Mouse (Mus musculus) right cerebral cortex, postnatal 14 days (tissue): ENCODE measurements around the gene Carmil1.

Experiments
- DNase-seq: peaks from one replicate; pipeline ENCODE4 v3.0.0; 2022

Carmil1 gene

GRCm38 (mm10) chr13:24280439-24281431, at the start of gene Carmil1:
Gene Carmil1, minus strand, starts transcription at chr13:24280795.
- DNase-seq = peak; percentile 83

- DNase-seq = no peak
Measured at GRCm38 (mm10) chr13:24330128-24330527, 49.5 kb upstream of the Carmil1 start.

- no peak for DNase-seq
Measured at GRCm38 (mm10) chr13:24328036-24328817, 47.6 kb upstream of the Carmil1 start.

- DNase-seq = no peak
Measured at GRCm38 (mm10) chr13:24327201-24327600, 46.6 kb upstream of the Carmil1 start, which contains the start of gene Cmah. Gene Cmah, plus strand, starts transcription at chr13:24327404.

- DNase-seq = no peak
Measured at GRCm38 (mm10) chr13:24321313-24321712, 40.7 kb upstream of the Carmil1 start.

GRCm38 (mm10) chr13:24318618-24319017, 38.0 kb upstream of the Carmil1 start:
- peak; percentile 27 for DNase-seq

- DNase-seq = no peak
Measured at GRCm38 (mm10) chr13:24316563-24316962, 36.0 kb upstream of the Carmil1 start.

GRCm38 (mm10) chr13:24311011-24311940, 30.7 kb upstream of the Carmil1 start:
- no peak for DNase-seq

GRCm38 (mm10) chr13:24306248-24306647, 25.7 kb upstream of the Carmil1 start:
- DNase-seq = no peak

- DNase-seq = no peak
Measured at GRCm38 (mm10) chr13:24305486-24305885, 24.9 kb upstream of the Carmil1 start.

GRCm38 (mm10) chr13:24297252-24297651, 16.7 kb upstream of the Carmil1 start:
- no peak for DNase-seq

GRCm38 (mm10) chr13:24287381-24287780, 6.8 kb upstream of the Carmil1 start:
- no peak for DNase-seq

GRCm38 (mm10) chr13:24279762-24280438, 695 bp downstream of the Carmil1 start:
- no peak for DNase-seq

- no peak for DNase-seq
Measured at GRCm38 (mm10) chr13:24279407-24279761, 1.2 kb downstream of the Carmil1 start.

- no peak for DNase-seq
Measured at GRCm38 (mm10) chr13:24272740-24273377, 7.7 kb downstream of the Carmil1 start.

GRCm38 (mm10) chr13:24269100-24269465, 11.5 kb downstream of the Carmil1 start:
- DNase-seq = no peak

GRCm38 (mm10) chr13:24268355-24269099, 12.1 kb downstream of the Carmil1 start:
- no peak for DNase-seq

GRCm38 (mm10) chr13:24264760-24265159, 15.8 kb downstream of the Carmil1 start:
- no peak for DNase-seq

- DNase-seq = no peak
Measured at GRCm38 (mm10) chr13:24263560-24263959, 17.0 kb downstream of the Carmil1 start.

- no peak for DNase-seq
Measured at GRCm38 (mm10) chr13:24260751-24261591, 19.6 kb downstream of the Carmil1 start.
